Mouse (Mus musculus) megakaryocyte, adult 5-6 weeks (primary cell): Measurements from ENCODE around the gene Tbx19. TPM values are rescaled to one million over a fixed set of nuclear protein-coding genes. Genes with fewer than 3 reads are reported as not detected.
A peak's percentile ranks its signal among the peaks of the same experiment; 100 is the strongest.

Experiments used
- ATAC-seq: 2 replicates; pipeline ENCODE4 v1.8.0; 2016; ENCODE audit warnings: mild to moderate bottlenecking, inconsistent platforms; ENCODE audit not compliant: poor library complexity, severe bottlenecking
- total RNA-seq, 2 experiments: library from RNA; stranded (forward) in 1 of 2; stranded (reverse) in 1 of 2; fragments of 153-499, 151-499 nt in 1 of 2; fragments of 221-1000, 200-1000 nt in 1 of 2; gene quantifications; 2 replicates each; pipeline versions ENCODE4 v1.2.3 to v1.2.4; 2015 to 2017

Tbx19 gene
- total RNA-seq (2015) (not detected in 2 replicates), total RNA-seq (2017) (not detected in 2 replicates)

- ATAC-seq, result no peak
Observed at GRCm38 (mm10) chr1:165160723-165161405, at the start of gene Tbx19. Gene Tbx19 (minus strand): TSS chr1:165160773.

- ATAC-seq, result no peak
Observed at GRCm38 (mm10) chr1:165205591-165205990, 45.0 kb upstream of the Tbx19 start.

GRCm38 (mm10) chr1:165203488-165204035, 43.0 kb upstream of the Tbx19 start:
- no peak for ATAC-seq

- ATAC-seq, result no peak
Observed at GRCm38 (mm10) chr1:165201445-165202012, 41.0 kb upstream of the Tbx19 start.

- ATAC-seq, result no peak
Observed at GRCm38 (mm10) chr1:165200748-165201147, 40.2 kb upstream of the Tbx19 start.

- no peak for ATAC-seq
Observed at GRCm38 (mm10) chr1:165199639-165200038, 39.1 kb upstream of the Tbx19 start.

GRCm38 (mm10) chr1:165198951-165199350, 38.4 kb upstream of the Tbx19 start:
- ATAC-seq, result no peak

- ATAC-seq, result no peak
Observed at GRCm38 (mm10) chr1:165197875-165198274, 37.3 kb upstream of the Tbx19 start.

GRCm38 (mm10) chr1:165195396-165195960, 34.9 kb upstream of the Tbx19 start:
- no peak for ATAC-seq

GRCm38 (mm10) chr1:165194662-165195013, 34.1 kb upstream of the Tbx19 start:
- no peak; the same call in 1 of the 2 replicates for ATAC-seq

GRCm38 (mm10) chr1:165193880-165194661, 33.5 kb upstream of the Tbx19 start, which contains the start of gene Sft2d2:
Gene Sft2d2 (minus strand): TSS chr1:165194438.
- ATAC-seq, result peak; percentile 85

GRCm38 (mm10) chr1:165193426-165193825, 32.9 kb upstream of the Tbx19 start:
- no peak; the same call in 1 of the 2 replicates for ATAC-seq

- no peak for ATAC-seq
Observed at GRCm38 (mm10) chr1:165192714-165193264, 32.2 kb upstream of the Tbx19 start.

- peak; percentile 17; the same call in 1 of the 2 replicates for ATAC-seq
Observed at GRCm38 (mm10) chr1:165192102-165192501, 31.5 kb upstream of the Tbx19 start.

GRCm38 (mm10) chr1:165191611-165192010, 31.0 kb upstream of the Tbx19 start:
- no peak for ATAC-seq

- ATAC-seq, result no peak
Observed at GRCm38 (mm10) chr1:165190571-165191273, 30.1 kb upstream of the Tbx19 start.

- ATAC-seq, result no peak
Observed at GRCm38 (mm10) chr1:165190068-165190467, 29.5 kb upstream of the Tbx19 start.

- peak; percentile 56 for ATAC-seq
Observed at GRCm38 (mm10) chr1:165188806-165189580, 28.4 kb upstream of the Tbx19 start.

- ATAC-seq, result no peak
Observed at GRCm38 (mm10) chr1:165187357-165187756, 26.8 kb upstream of the Tbx19 start.
